Mouse (Mus musculus) heart, embryonic 13.5 days (tissue): ENCODE results near the gene Maml3. TPM values are rescaled to one million over a fixed set of nuclear protein-coding genes. Genes with fewer than 3 reads are reported as not detected.

Experiments
- ATAC-seq: fragments of 200-750 bp; cut with Nextera tagmentation; 2 replicates; pipeline ENCODE4 v1.8.0; 2017; ENCODE audit warnings: moderate TSS enrichment; ENCODE audit not compliant: insufficient number of reproducible peaks, low FRiP score, low TSS enrichment; ENCODE audit errors: extremely low read depth
- H3K27ac ChIP-seq: fragments of 300-500 bp; sonication (generic); replicated peaks from 2 replicates; pipeline ENCODE4 v1.5.1; 2015; ENCODE audit warnings: moderate library complexity, mild to moderate bottlenecking, inconsistent platforms
- H3K27me3 ChIP-seq: fragments of 300-500 bp; sonication (generic); replicated peaks from 2 replicates; pipeline ENCODE4 v1.6.1; 2015; ENCODE audit warnings: mild to moderate bottlenecking, inconsistent platforms
- H3K36me3 ChIP-seq: fragments of 300-500 bp; sonication (generic); 2 replicates; pipeline ENCODE4 v1.6.1; 2015; ENCODE audit warnings: mild to moderate bottlenecking, inconsistent platforms
- H3K4me1 ChIP-seq: fragments of 300-500 bp; sonication (generic); 2 replicates; pipeline ENCODE4 v1.6.1; 2015; ENCODE audit warnings: inconsistent platforms
- H3K4me2 ChIP-seq: fragments of 300-500 bp; sonication (generic); 2 replicates; pipeline ENCODE4 v1.6.1; 2015; ENCODE audit warnings: inconsistent platforms, mild to moderate bottlenecking, moderate library complexity
- H3K4me3 ChIP-seq: fragments of 300-500 bp; sonication (generic); 2 replicates; pipeline ENCODE4 v1.5.1; 2015; ENCODE audit warnings: moderate library complexity, mild to moderate bottlenecking, inconsistent platforms
- H3K9ac ChIP-seq: fragments of 300-500 bp; sonication (generic); 2 replicates; pipeline ENCODE4 v1.6.1; 2015; ENCODE audit warnings: inconsistent platforms, mild to moderate bottlenecking, moderate library complexity
- H3K9me3 ChIP-seq: fragments of 300-500 bp; sonication (generic); 2 replicates; pipeline ENCODE4 v1.6.1; 2016; ENCODE audit warnings: inconsistent platforms
- WGBS: fragments of 180-500 bp; shearing (Covaris S2); methylation state at CpG from one replicate; pipeline ENCODE4 v1.1.7; 2015; ENCODE audit warnings: mixed read lengths; 5-methylcytosine and 5-hydroxymethylcytosine counted together
- polyA plus RNA-seq: library from polyadenylated mRNA; unstranded; fragments of >200 nt; fragmentation: Nextera tagmentation; extraction: Ambion mirVana; gene quantifications from 2 replicates; pipeline ENCODE4 v1.2.1, GENCODE M21; 2015

The Maml3 gene
- polyA plus RNA-seq, 1 experiment from 2014 or later: 2.1 TPM

DNA sequence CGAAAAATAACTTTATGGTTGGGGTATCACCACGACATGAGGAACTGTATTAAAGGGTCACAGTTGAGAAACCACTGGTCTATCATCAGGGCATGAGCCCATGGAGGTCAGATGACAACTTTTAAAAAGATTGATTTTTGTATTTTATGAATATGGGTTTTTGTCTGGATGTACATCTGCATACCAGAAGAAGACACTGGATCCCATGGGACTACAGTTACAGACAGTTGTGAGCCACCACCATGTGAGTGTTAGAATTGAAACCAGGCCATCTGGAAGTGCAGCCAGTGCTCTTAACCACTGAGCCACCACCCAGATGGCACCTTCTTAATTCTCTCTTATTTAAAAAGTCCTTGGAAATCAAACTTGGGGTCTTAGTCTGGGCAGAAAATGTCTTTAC is 468.9 kb downstream of the Maml3 start:
- Histone ChIP-seq H3K4me1 (no peaks in the 10 kb centered on the region), H3K9me3 (peaks cover 11% of the 10 kb centered on the region), H3K27me3 (no peaks in the 10 kb centered on the region), H3K27ac (no peak overlapping the region), H3K4me3 (no peak overlapping the region), H3K4me2 (no peak overlapping the region), H3K9ac (no peak overlapping the region), H3K36me3 (no peaks in the 10 kb centered on the region)
- ATAC-seq: no peak
- WGBS: 68% methylated on average over 2 of the region's 2 CpGs

Other genes starting within 250 kb of the Maml3 start
- 5.4 and 6.1 TPM in 2 replicates for gene Foxo1, start 163.3 kb upstream of the Maml3 start, polyA plus RNA-seq